Mouse (Mus musculus) liver, embryonic 14.5 days (tissue): ENCODE measurements around the gene Tmem135. TPM values are rescaled to one million over a fixed set of nuclear protein-coding genes. Genes with fewer than 3 reads are reported as not detected.

ENCODE experiments used
- ATAC-seq: fragments of 200-750 bp; cut with Nextera tagmentation; 2 replicates; pipeline ENCODE4 v1.8.0; 2017; ENCODE audit warnings: moderate number of reproducible peaks, mild to moderate bottlenecking, moderate library complexity; ENCODE audit not compliant: insufficient read depth
- DNase-seq, 3 experiments: peaks; one replicate each; pipeline ENCODE4 v3.0.0-alpha.2; 2012 to 2013; ENCODE audit warnings: low read depth in 3 of 3, low spot score in 3 of 3
- H3K27ac ChIP-seq: fragments of 300-500 bp; sonication (generic); 2 replicates; pipeline ENCODE4 v1.5.1; 2014; ENCODE audit warnings: moderate library complexity, mild to moderate bottlenecking, control low read depth, inconsistent platforms
- H3K27me3 ChIP-seq: fragments of 300-500 bp; sonication (generic); 2 replicates; pipeline ENCODE4 v1.6.1; 2014; ENCODE audit warnings: mild to moderate bottlenecking, low read length, moderate library complexity; ENCODE audit not compliant: control insufficient read depth, insufficient read depth
- H3K36me3 ChIP-seq: fragments of 300-500 bp; sonication (generic); replicated peaks from 2 replicates; pipeline ENCODE4 v1.6.1; 2014; ENCODE audit warnings: low read depth; ENCODE audit not compliant: control insufficient read depth, insufficient read depth
- H3K4me1 ChIP-seq, 2 experiments: fragments of 200-500 bp in 1 of 2; fragments of 300-500 bp in 1 of 2; sonication (generic) in 1 of 2; replicated peaks; 2 replicates each; pipeline ENCODE4 v1.6.1; 2012 to 2014; ENCODE audit warnings: antibody characterized with exemption in 1 of 2, inconsistent platforms in 1 of 2, low read length in 1 of 2; ENCODE audit not compliant: control insufficient read depth in 2 of 2, insufficient read depth in 2 of 2
- H3K4me2 ChIP-seq: fragments of 300-500 bp; sonication (generic); 2 replicates; pipeline ENCODE4 v1.6.1; 2014; ENCODE audit warnings: low read depth, mild to moderate bottlenecking, control low read depth, moderate library complexity
- H3K4me3 ChIP-seq, 2 experiments: fragments of 200-500 bp in 1 of 2; fragments of 300-500 bp in 1 of 2; sonication (generic) in 1 of 2; 2 replicates each; pipeline ENCODE4 v1.5.1; 2012 to 2014; ENCODE audit warnings: low read depth in 2 of 2, low read length in 2 of 2, mild to moderate bottlenecking in 2 of 2, control low read depth in 1 of 2, inconsistent platforms in 1 of 2, moderate library complexity in 1 of 2; ENCODE audit not compliant: insufficient read depth in 1 of 2
- H3K9ac ChIP-seq: fragments of 300-500 bp; sonication (generic); replicated peaks from 2 replicates; pipeline ENCODE4 v1.6.1; 2014; ENCODE audit warnings: mild to moderate bottlenecking, control low read depth, moderate library complexity
- H3K9me3 ChIP-seq: fragments of 300-500 bp; sonication (generic); 2 replicates; pipeline ENCODE4 v1.6.1; 2016; ENCODE audit warnings: low read length, mixed read lengths; ENCODE audit not compliant: control insufficient read depth
- CTCF ChIP-seq: IDR thresholded peaks from 2 replicates; pipeline ENCODE4 v1.5.1; 2016; ENCODE audit warnings: antibody characterized with exemption, low read depth, control low read depth
- EP300 ChIP-seq: IDR thresholded peaks from 2 replicates; pipeline ENCODE4 v1.6.1; 2016; ENCODE audit warnings: antibody characterized with exemption, low read depth
- WGBS: fragments of 180-500 bp; shearing (Covaris S2); extraction: QIAGEN DNeasy Blood & Tissue Kit; methylation state at CpG from one replicate; pipeline ENCODE4 v1.1.7; 2014; ENCODE audit not compliant: insufficient replicate concordance; 5-methylcytosine and 5-hydroxymethylcytosine counted together
- polyA plus RNA-seq, 2 experiments: library from polyadenylated mRNA; depleted of rRNA in 1 of 2; stranded (reverse) in 1 of 2; unstranded in 1 of 2; fragments of >200 nt; fragmentation: Nextera tagmentation in 1 of 2; extraction: Ambion mirVana in 1 of 2; gene quantifications; 2 replicates each; pipeline versions ENCODE4 v1.2.1 to v1.2.3; 2012 to 2014

The Tmem135 gene
- polyA plus RNA-seq, 2 experiments = 5.4 to 12.7 TPM

DNA sequence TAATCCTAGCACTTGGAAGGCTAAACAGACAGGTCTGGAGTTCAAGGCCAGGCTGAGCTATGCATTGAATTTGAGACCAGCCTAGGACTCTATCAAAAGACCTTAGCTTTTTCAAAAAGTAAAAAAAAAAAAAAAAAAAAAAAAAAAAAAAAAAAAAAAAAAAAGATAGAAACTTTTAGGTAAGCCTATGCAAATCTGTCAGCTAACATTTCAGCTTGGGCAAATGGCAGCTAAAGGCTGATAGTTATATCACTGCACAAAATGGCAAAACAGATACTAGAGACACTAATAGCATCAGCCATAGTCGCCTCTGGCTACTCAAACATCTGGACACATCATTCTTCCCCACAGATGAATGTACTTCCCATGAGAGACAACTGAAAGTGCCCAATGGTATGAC is 64.2 kb downstream of the Tmem135 start:
- H3K4me1 ChIP-seq = peaks cover 9 to 13% of the 10 kb centered on the region in 2 experiments
- no peak for DNase-seq
- TF ChIP-seq EP300 (no peak), CTCF (no peak)
- no peaks in the 10 kb centered on the region for H3K27me3 ChIP-seq
- 66% methylated on average over 1 of the region's 1 CpGs for WGBS
- H3K4me2 ChIP-seq = no peak overlapping the region
- no peaks in the 10 kb centered on the region for H3K9me3 ChIP-seq
- ATAC-seq = no peak
- H3K27ac ChIP-seq = no peak overlapping the region
- no peak overlapping the region for H3K4me3 ChIP-seq
- H3K36me3 ChIP-seq = no peaks in the 10 kb centered on the region
- H3K9ac ChIP-seq = no peak overlapping the region

DNA sequence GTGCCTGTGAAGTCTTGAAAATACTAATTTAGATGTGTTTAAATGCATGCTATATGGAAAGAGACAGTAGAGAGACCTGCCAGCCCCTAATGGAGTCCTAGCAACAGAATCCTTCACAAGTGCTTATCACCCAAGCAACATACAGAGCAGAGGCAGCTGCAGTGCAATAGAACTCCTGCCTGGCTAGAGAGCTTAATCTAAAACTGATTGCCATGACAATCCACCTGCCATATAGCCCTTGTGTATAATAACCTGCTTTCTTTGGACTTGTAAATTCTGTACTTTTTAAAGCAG is 64.9 kb downstream of the Tmem135 start:
- Histone ChIP-seq H3K9ac (peak overlapping the region; percentile 67), H3K9me3 (no peaks in the 10 kb centered on the region), H3K36me3 (no peaks in the 10 kb centered on the region), H3K27me3 (no peaks in the 10 kb centered on the region), H3K4me1 (peaks cover 9 to 13% of the 10 kb centered on the region in 2 experiments), H3K4me3 (peak overlapping the region; percentile 84 to 89), H3K27ac (no peak overlapping the region), H3K4me2 (peak overlapping the region; percentile 88)
- peak in 2 of 3 experiments; percentile 34 to 42 for DNase-seq
- no peak for TF ChIP-seq CTCF
- TF ChIP-seq EP300 = no peak
- ATAC-seq = peak; percentile 83

GRCm38 (mm10) chr7:89338350-89339141 is 65.5 kb downstream of the Tmem135 start:
- under 1% methylated on average over 56 of the region's 57 CpGs for WGBS

GRCm38 (mm10) chr7:89337711-89338349 is 66.2 kb downstream of the Tmem135 start:
- ATAC-seq = no peak

More at GRCm38 (mm10) chr7:89338350-89339141, 65.5 kb downstream of the Tmem135 start:
- peak overlapping the region; percentile 88 for H3K4me2 ChIP-seq
- H3K36me3 ChIP-seq = no peaks in the 10 kb centered on the region
- DNase-seq = peak; percentile 70 to 76 (median 72)
- H3K27ac ChIP-seq = no peak overlapping the region
- peak; percentile 94 for ATAC-seq
- H3K9me3 ChIP-seq = no peaks in the 10 kb centered on the region
- peaks cover 9 to 13% of the 10 kb centered on the region in 2 experiments for H3K4me1 ChIP-seq
- H3K27me3 ChIP-seq = no peaks in the 10 kb centered on the region
- H3K4me3 ChIP-seq = peak overlapping the region; percentile 84 to 89
- TF ChIP-seq CTCF (no peak), EP300 (no peak)
- peak overlapping the region; percentile 71 for H3K9ac ChIP-seq

DNA sequence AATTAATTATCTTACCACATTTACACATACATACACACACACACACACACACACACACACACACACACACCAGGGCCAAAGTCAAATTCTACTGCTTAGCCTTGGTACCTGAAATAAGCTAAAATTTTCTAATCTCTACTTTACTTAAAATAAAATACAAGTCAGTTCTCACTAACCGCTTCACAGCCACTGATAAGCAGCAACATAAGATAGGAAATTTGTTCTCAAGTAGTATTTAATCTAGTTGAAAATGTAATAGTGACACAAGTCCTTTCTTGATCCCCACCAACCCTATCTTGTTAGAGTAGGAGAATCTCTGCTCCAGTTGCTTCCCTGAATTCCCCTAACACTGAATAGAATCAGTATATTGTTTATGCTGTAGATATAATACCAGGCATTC is 67.6 kb downstream of the Tmem135 start:
- DNase-seq (no peak), ATAC-seq (no peak)
- H3K9ac ChIP-seq = no peak overlapping the region
- H3K27me3 ChIP-seq = no peaks in the 10 kb centered on the region
- H3K4me1 ChIP-seq = peaks cover 9 to 13% of the 10 kb centered on the region in 2 experiments
- 17% methylated on average over 1 of the region's 1 CpGs for WGBS
- H3K4me2 ChIP-seq = no peak overlapping the region; the same call in 1 of the 2 replicates
- H3K36me3 ChIP-seq = no peaks in the 10 kb centered on the region
- no peak overlapping the region for H3K4me3 ChIP-seq
- no peaks in the 10 kb centered on the region for H3K9me3 ChIP-seq
- no peak overlapping the region for H3K27ac ChIP-seq
- no peak for TF ChIP-seq CTCF
- no peak for TF ChIP-seq EP300

More at GRCm38 (mm10) chr7:89337711-89338349, 66.2 kb downstream of the Tmem135 start:
- H3K36me3 ChIP-seq = no peaks in the 10 kb centered on the region
- no peak for DNase-seq
- H3K4me1 ChIP-seq = peaks cover 9 to 13% of the 10 kb centered on the region in 2 experiments
- TF ChIP-seq EP300 (no peak), CTCF (no peak)
- no peaks in the 10 kb centered on the region for H3K27me3 ChIP-seq
- peak overlapping the region; percentile 71 for H3K9ac ChIP-seq
- H3K4me3 ChIP-seq = peak overlapping the region; percentile 81 to 89
- WGBS = 22% methylated on average over 10 of the region's 10 CpGs
- no peak overlapping the region for H3K27ac ChIP-seq
- H3K4me2 ChIP-seq = peak overlapping the region; percentile 88
- no peaks in the 10 kb centered on the region for H3K9me3 ChIP-seq
